Comparison of ENCODE assay signal across 16 mouse cellular contexts in the genomic region with DNA sequence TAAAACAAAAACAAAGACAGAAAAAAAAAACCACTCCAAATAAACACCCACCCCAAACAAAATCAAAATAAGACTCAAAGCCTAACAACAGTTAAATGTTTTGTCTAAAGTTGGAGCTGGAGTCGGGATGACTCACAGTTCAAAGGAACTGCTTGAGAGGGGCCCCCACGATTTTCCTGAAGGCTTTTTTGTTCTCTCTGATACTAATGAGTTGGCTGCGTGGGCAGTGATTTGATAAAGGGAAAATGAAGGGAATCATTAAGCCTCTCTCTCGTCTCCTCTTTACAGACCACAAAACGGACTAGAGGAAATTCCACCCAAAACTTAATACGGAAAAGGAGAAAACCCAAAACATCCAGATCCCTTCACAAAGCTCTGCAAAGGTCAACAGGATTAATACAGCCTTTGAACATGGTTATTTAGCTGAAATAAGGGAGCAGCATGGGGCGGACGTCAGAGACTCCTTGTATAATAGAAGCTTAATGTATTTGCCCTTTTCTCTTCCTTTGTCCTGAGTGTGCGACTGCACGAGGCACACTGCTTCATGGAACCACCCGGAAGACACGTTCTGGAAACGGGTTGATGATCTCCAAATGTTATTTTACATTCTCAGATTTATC.
DNase-seq lines count a peak whose midpoint lies in the region; ATAC-seq and TF ChIP-seq lines count a peak whose summit lies in the region.
"Had no signal": no experiment of that assay in that cellular context is flagged by ENCODE, and none has a peak within 500 bp of the region (broad histone marks: within the 10 kb centered on the region; RNA-seq: fewer than 3 reads in every experiment).

No protein-coding gene starts in this region.

- ATAC-seq in forebrain, embryonic 16.5 days, result no peak
- no peak for ATAC-seq in midbrain, postnatal 0 days (ENCODE audit: low FRiP score)
- ATAC-seq in midbrain, embryonic 16.5 days, result 0 out of 2 replicates have a peak, but pooled peaks have one; percentile 45

- no peak overlapping the region; the same call in 1 of the 2 replicates for H3K4me3 ChIP-seq in forebrain, embryonic 10.5 days
- H3K4me3 ChIP-seq in forebrain, embryonic 16.5 days (replicated peaks; ENCODE audit: low read length), result no peak overlapping the region
- H3K4me3 ChIP-seq in midbrain, embryonic 10.5 days, result no peak overlapping the region
- H3K4me3 ChIP-seq in midbrain, postnatal 0 days (ENCODE audit: low read depth, low read length), result no peak overlapping the region
- no peak overlapping the region for H3K4me3 ChIP-seq in midbrain, embryonic 16.5 days (ENCODE audit: low read depth, low read length)
- H3K4me3 ChIP-seq: embryonic facial prominence, embryonic 13.5 days; layer of hippocampus, adult 2 months; liver, embryonic 13.5 days had no signal

- H3K4me2 ChIP-seq in forebrain, embryonic 16.5 days (ENCODE audit: low read length), result no peak overlapping the region
- H3K4me2 ChIP-seq in midbrain, postnatal 0 days (ENCODE audit: low read depth, low read length, poor library complexity, severe bottlenecking), result no peak overlapping the region
- H3K4me2 ChIP-seq in midbrain, embryonic 16.5 days (ENCODE audit: low read length), result no peak overlapping the region
- H3K4me2 ChIP-seq: embryonic facial prominence, embryonic 13.5 days; heart, embryonic 11.5 days; liver, embryonic 13.5 days had no signal

- H3K9me3 ChIP-seq in forebrain, embryonic 10.5 days, result no peaks in the 10 kb centered on the region
- no peaks in the 10 kb centered on the region for H3K9me3 ChIP-seq in forebrain, embryonic 16.5 days (ENCODE audit: control insufficient read depth, low read length)
- H3K9me3 ChIP-seq in midbrain, embryonic 10.5 days (replicated peaks), result no peaks in the 10 kb centered on the region
- no peaks in the 10 kb centered on the region for H3K9me3 ChIP-seq in midbrain, postnatal 0 days (ENCODE audit: low read length)
- H3K9me3 ChIP-seq in midbrain, embryonic 16.5 days (replicated peaks; ENCODE audit: control insufficient read depth, low read length, poor library complexity, severe bottlenecking), result no peaks in the 10 kb centered on the region
- H3K9me3 ChIP-seq: embryonic facial prominence, embryonic 13.5 days; liver, embryonic 13.5 days had no signal

- TF ChIP-seq CTCF in midbrain, postnatal 0 days (IDR thresholded peaks at IDR 0.05), result no peak

- H3K36me3 ChIP-seq in forebrain, embryonic 10.5 days (replicated peaks), result no peaks in the 10 kb centered on the region
- no peaks in the 10 kb centered on the region for H3K36me3 ChIP-seq in forebrain, embryonic 16.5 days (ENCODE audit: control insufficient read depth, insufficient read depth)
- no peaks in the 10 kb centered on the region for H3K36me3 ChIP-seq in midbrain, embryonic 10.5 days
- H3K36me3 ChIP-seq in midbrain, postnatal 0 days (ENCODE audit: insufficient read depth, low read length), result no peaks in the 10 kb centered on the region
- no peaks in the 10 kb centered on the region for H3K36me3 ChIP-seq in midbrain, embryonic 16.5 days (ENCODE audit: control insufficient read depth, insufficient read depth, low read length)
- H3K36me3 ChIP-seq: embryonic facial prominence, embryonic 13.5 days; G1E; liver, embryonic 13.5 days had no signal

- no peak overlapping the region for H3K27ac ChIP-seq in forebrain, embryonic 10.5 days
- no peak overlapping the region for H3K27ac ChIP-seq in forebrain, embryonic 16.5 days (ENCODE audit: low read length)
- H3K27ac ChIP-seq in midbrain, embryonic 10.5 days (replicated peaks), result no peak overlapping the region
- H3K27ac ChIP-seq in midbrain, postnatal 0 days (ENCODE audit: low read depth, low read length), result no peak overlapping the region
- H3K27ac ChIP-seq in midbrain, embryonic 16.5 days (ENCODE audit: low read length), result no peak overlapping the region
- H3K27ac ChIP-seq: embryonic facial prominence, embryonic 13.5 days; layer of hippocampus, adult 2 months; liver, embryonic 13.5 days had no signal

- no peak overlapping the region for H3K9ac ChIP-seq in forebrain, embryonic 16.5 days (replicated peaks; ENCODE audit: low read depth, low read length)
- H3K9ac ChIP-seq in midbrain, postnatal 0 days (replicated peaks; ENCODE audit: low read length, poor library complexity, severe bottlenecking), result no peak overlapping the region
- H3K9ac ChIP-seq in midbrain, embryonic 16.5 days (ENCODE audit: low read depth, low read length), result no peak overlapping the region
- H3K9ac ChIP-seq: embryonic facial prominence, embryonic 13.5 days; liver, embryonic 13.5 days had no signal

- WGBS in forebrain, embryonic 10.5 days, result 18% methylated on average over 13 of the region's 13 CpGs
- WGBS in forebrain, embryonic 16.5 days, result 3% methylated on average over 13 of the region's 13 CpGs
- 23% methylated on average over 13 of the region's 13 CpGs for WGBS in midbrain, embryonic 10.5 days
- WGBS in midbrain, postnatal 0 days, result 16% methylated on average over 13 of the region's 13 CpGs
- 8% methylated on average over 13 of the region's 13 CpGs for WGBS in midbrain, embryonic 16.5 days

- peaks cover 60% of the 10 kb centered on the region for H3K27me3 ChIP-seq in forebrain, embryonic 10.5 days (ENCODE audit: poor library complexity, severe bottlenecking)
- H3K27me3 ChIP-seq in forebrain, embryonic 16.5 days (replicated peaks; ENCODE audit: control insufficient read depth, insufficient read depth, low read length), result no peaks in the 10 kb centered on the region
- peaks cover 51% of the 10 kb centered on the region for H3K27me3 ChIP-seq in midbrain, embryonic 10.5 days (ENCODE audit: low read depth, poor library complexity, severe bottlenecking)
- no peaks in the 10 kb centered on the region for H3K27me3 ChIP-seq in midbrain, postnatal 0 days (ENCODE audit: insufficient read depth, low read length)
- no peaks in the 10 kb centered on the region for H3K27me3 ChIP-seq in midbrain, embryonic 16.5 days (ENCODE audit: control insufficient read depth, insufficient read depth, low read depth, low read length)
- H3K27me3 ChIP-seq: embryonic facial prominence, embryonic 13.5 days; liver, embryonic 13.5 days had no signal

- peak; percentile 26 for DNase-seq in forebrain, embryonic 10.5 days (ENCODE audit: extremely low spot score, low spot score)
- peak; percentile 32 for DNase-seq in midbrain, embryonic 10.5 days (ENCODE audit: low spot score)
- no peak for DNase-seq in midbrain, postnatal 0 days (ENCODE audit: low spot score)
- peak; percentile 27 for DNase-seq in embryo, embryonic 10 days (ENCODE audit: low spot score)
- DNase-seq in frontal cortex, postnatal 10 days (ENCODE audit: low spot score in 2 of 2), result no peak
- no peak for DNase-seq in B cell, adult 2 months
- DNase-seq: cerebellum, adult 9-11 months; heart, postnatal 4 days; kidney, adult 11 months; liver, embryonic 13.5 days had no signal

- peaks cover 14% of the 10 kb centered on the region for H3K4me1 ChIP-seq in forebrain, embryonic 10.5 days
- H3K4me1 ChIP-seq in forebrain, embryonic 16.5 days (replicated peaks; ENCODE audit: control insufficient read depth, insufficient read depth, low read length), result peaks cover 4% of the 10 kb centered on the region; the same call in 1 of the 2 replicates
- peaks cover 7% of the 10 kb centered on the region for H3K4me1 ChIP-seq in midbrain, embryonic 10.5 days
- no peaks in the 10 kb centered on the region for H3K4me1 ChIP-seq in midbrain, postnatal 0 days (ENCODE audit: insufficient read depth, low read length)
- peaks cover 4% of the 10 kb centered on the region; the same call in 1 of the 2 replicates for H3K4me1 ChIP-seq in midbrain, embryonic 16.5 days (ENCODE audit: control insufficient read depth, insufficient read depth, low read length)
- H3K4me1 ChIP-seq: liver, embryonic 13.5 days had no signal

Comparison
In these comparisons a context has a peak if more than half of its experiments do, and no peak if none do; other contexts are left out.
1. DNase-seq: peak in forebrain, embryonic 10.5 days (single experiment), midbrain, embryonic 10.5 days (single experiment) and embryo, embryonic 10 days (single experiment); none in midbrain, postnatal 0 days (single experiment), frontal cortex, postnatal 10 days (0 of 2) and B cell, adult 2 months (0 of 2).